Mouse (Mus musculus): Measurements from ENCODE around the gene Gas1. TPM values are rescaled to one million over a fixed set of nuclear protein-coding genes. Genes with fewer than 3 reads are reported as not detected.

The Gas1 gene
- total RNA-seq, 1 experiment from 2014 or later: not detected

DNA sequence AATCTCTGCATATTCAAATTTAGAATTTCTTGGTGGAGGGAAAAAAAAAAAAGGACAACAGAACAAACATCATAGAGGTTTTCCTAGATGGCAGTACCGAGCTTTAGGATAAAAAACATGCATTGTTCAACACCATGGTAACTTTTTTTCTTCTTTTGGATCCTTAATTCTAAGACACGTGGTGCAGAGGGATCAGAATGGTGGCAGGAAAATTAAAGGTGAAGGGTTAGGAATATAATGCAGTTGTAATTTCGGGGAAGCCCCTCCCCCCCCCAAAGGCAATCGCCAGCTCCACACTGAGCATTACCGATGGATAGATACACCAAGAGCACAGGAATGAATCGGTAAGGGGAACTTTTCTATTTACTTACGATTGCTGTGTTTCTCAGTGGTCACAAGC lies 2.2 kb downstream of the Gas1 start:
- no peak for ATAC-seq (ENCODE audit: extremely low read depth, insufficient number of reproducible peaks, low FRiP score, poor library complexity, severe bottlenecking)

DNA sequence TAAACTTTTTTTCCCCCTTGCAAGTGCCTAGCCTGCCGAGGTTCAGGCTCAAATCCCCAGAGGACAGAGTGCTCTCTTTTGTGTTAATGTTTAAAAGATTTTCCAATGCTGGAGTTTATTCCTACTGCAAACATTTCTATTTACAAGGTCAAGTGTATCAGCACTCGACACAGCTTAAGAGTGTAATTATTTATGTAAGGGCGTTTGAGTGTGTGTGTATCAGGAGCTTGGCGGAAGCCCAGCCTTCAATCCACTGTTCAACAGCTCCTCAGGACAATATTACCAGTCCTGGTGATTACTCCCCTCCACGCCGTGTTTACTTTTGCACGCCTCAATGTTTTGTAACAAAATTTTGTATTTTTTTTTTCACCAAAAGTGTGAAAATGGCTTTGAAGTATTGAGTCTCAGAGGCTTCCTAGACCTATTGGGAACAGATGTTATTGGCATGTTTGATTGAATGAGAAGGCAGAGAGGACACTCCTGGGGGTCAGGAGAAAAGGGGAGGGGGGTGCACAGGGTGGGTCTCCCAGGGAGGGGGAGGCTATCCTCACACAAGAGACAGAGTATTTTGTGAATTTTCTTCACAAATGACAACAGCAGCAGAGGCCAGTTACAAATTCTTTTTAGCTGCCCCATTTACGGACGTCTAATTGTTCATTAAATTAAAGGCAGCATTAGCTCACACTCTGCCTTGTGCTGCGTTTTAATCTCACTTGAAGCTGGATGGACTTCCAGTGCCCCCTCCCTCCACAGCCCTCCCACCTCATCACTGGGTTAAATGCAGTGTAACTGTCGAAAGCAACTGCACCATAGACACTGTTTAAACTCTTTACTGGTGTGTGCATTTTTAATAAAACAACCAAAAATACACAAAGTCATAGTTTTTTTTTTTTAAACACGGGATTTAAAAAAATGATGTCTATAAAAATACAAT lies 3.3 kb downstream of the Gas1 start:
- ATAC-seq (ENCODE audit: extremely low read depth, insufficient number of reproducible peaks, low FRiP score, poor library complexity, severe bottlenecking): no peak

DNA sequence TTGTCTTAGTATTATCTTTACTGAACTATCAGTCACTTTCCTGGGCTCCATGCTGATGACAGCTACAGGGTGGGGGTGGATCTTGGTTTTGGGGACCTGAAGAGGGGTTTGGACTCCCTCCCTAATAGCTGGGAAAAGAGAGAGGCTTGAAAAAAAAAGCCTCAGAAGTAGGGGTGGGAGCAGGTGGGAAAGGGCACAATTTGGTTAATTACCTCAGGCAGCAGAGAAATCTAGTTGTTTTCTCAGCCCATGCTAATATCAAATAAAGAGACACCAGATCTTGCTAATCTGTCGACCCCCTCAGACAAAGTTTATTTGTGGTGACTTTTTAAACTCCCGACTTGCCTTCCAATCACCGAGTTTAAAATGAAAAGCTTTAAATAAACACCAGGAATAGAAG lies 4.0 kb downstream of the Gas1 start:
- no peak for ATAC-seq (ENCODE audit: extremely low read depth, insufficient number of reproducible peaks, low FRiP score, poor library complexity, severe bottlenecking)

DNA sequence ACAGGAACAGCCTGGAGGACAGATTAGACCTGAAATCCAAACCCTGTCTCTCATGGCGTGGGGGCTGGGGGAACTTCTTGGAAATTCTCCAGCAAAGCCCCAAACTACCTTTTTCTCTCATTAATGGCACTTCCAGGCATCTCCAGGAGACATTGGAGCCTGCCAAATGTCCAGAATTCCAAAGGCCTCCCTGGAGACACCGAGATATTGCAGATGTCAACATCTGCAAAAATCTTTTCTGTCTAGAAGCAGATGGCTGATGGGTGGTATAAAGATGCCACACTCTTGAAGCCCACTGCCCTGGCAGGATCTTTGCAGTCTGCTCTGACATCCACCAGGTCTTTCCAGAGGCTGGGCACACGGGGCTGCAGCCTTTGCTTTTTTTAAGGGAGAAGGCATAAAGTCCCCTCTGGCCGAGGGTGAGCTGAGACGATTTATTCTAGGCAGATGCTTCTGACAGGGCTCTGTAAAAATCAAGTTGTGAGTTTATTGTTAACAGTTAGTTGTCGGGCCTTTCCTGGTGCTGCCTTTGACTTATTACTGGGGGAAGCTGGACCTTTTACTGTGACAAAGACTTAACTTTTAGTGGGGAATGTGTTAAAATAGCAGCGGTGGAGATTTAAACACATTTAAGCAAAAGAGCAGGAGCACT lies 4.7 kb downstream of the Gas1 start:
- ATAC-seq (ENCODE audit: extremely low read depth, insufficient number of reproducible peaks, low FRiP score, poor library complexity, severe bottlenecking): no peak

DNA sequence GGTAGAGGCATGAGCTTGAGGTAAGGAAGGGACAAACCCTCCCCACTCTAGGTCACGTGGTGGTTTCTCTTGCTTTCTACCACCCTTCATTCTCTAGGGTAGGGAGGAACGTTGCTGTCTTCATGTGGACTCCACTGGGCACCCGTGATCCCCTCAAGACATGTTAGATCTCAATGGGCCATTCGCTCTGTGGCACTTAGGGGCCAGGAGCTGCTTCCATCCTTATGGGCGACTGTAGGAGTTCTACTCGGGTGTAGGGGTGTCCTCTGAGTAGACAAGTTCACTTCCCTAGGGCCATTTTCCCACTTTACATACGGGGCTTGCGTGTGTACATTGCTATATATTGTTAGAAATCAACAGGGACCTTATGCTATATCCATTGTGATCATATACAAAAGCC lies 5.4 kb downstream of the Gas1 start:
- no peak for ATAC-seq (ENCODE audit: extremely low read depth, insufficient number of reproducible peaks, low FRiP score, poor library complexity, severe bottlenecking)

DNA sequence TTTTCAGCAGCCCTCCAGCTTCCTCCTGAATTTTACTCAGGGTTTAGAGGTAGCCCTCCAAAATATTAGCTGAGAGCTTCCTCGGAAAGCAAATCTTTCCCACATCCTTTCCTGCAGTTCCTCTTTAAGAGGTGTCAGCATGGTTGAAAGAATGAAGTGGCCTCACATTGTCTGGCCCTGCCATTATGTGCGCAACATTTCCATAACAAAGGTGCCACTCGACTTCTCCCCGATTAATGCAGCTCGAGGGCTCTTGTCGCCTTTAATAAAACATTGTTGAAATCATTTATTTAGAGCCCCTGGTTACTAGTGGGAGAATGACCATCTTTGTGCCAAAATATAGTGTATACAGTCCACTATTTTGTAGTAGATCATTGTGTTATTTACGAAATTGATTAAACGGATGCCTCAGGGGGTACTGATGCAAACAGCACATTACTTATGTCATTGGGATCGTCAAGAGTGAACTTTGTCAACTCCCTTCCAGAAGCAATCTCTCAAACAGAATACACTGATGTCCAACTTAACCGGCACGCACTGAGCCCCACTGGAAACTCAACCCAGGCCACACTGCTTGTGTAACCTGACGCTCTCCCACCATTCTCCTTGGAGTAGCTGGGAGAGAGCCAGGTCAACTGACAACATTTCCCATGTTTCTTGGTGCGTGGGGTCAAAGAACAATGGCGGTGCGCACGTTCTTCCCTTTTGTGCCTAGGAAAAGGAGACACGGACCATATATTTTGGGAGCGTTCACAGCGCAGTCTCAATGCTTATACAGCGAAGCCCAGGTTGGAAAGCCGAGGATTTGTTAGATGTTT lies 6.1 kb downstream of the Gas1 start:
- no peak for ATAC-seq (ENCODE audit: extremely low read depth, insufficient number of reproducible peaks, low FRiP score, poor library complexity, severe bottlenecking)

DNA sequence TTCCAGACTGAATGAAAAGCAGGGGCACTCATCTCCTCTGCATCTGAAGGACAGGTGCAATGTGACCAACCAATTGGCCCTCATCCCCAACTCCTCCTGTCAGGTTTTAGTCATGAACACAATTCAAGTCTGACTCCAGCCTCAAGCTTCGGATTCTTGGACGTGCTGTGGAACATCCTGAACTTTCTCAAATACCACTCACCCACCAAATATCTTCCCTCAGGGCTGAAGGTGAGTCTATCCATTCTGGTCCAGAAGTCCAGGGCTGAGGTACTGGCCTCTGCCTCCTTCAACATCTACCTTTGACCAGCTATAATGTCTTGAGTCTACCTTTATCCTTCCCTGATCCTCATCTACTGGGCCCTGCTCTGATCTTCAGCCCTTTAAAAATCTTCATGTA lies 8.1 kb downstream of the Gas1 start:
- ATAC-seq (ENCODE audit: extremely low read depth, insufficient number of reproducible peaks, low FRiP score, poor library complexity, severe bottlenecking): no peak

DNA sequence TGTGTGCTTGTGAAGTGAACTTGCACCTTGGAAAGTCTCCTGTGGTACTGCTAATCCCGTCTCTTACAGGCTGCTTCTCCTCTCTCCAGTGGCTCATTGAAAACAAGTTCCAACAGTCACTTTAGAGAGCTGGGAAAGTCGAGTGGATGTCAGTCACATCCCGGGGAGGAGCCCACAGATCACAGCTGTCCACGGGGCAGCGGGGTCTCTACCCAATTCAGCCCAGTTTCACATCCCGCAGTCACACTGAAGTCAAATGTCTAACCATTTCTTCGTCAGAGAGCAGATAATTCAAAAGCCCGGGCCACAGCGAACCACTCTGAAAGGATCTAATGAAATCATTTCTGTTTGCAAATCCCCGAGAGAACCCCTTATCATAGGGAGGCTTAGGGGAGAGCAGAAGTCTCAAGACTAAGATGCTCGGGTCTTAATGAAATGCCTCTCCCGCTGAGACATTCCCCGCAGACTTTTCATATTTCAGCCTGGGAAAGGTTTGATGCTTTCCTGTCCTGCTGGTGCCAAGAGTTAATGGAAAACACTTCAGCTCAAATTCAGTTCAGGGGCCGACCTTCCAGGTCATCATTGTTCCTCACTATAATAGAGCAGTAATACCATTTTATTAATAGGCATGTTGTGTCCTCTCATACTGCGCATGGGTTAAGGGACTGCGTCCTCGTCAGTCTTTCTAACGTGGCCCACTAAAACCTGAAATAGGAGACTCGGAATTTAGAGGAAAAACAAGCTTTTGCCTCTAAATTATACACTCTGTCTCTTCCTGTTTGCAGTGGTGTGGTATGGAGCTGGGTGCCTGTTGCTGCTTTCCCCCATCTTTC lies 20.7 kb downstream of the Gas1 start:
- no peak for ATAC-seq (ENCODE audit: extremely low read depth, insufficient number of reproducible peaks, low FRiP score, poor library complexity, severe bottlenecking)

DNA sequence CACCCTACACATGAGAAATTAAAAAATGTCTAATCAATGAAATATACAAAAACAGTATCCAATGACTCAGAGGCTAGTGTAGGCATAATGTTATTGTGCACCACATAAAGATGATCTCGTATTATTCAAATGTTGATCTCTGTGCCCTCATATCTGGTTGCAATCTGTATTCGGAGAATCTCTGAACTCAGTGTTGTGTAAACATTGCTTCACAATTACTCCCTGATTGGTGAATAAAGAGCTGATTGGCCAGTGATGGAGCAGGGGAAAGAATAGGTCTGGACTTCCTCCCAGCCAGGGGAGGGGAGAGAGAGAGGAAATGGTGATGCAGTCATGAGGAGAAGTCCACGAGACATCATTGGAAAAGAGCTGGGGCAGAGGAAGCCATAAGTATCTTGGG lies 23.0 kb downstream of the Gas1 start:
- no peak for ATAC-seq (ENCODE audit: extremely low read depth, insufficient number of reproducible peaks, low FRiP score, poor library complexity, severe bottlenecking)

DNA sequence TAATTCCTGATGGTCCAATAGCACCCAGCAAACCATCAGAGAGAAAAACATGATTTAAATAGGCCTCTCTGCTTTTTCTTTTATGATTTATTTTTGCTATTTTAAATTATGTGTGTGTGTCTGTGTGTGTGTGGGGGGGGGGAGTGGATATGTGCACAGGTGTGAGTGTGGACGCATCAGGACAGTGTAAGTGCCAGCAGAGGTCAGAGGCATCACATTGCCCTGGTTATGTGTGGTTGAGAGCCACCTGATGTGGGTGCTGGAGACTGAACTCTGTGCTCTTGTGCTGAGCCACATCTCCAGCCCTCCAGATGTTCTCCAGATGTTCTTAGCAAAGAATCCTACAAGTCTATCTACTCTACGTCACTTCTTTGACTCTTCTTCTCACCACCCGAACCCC lies 28.9 kb downstream of the Gas1 start:
- ATAC-seq (ENCODE audit: extremely low read depth, insufficient number of reproducible peaks, low FRiP score, poor library complexity, severe bottlenecking): no peak

DNA sequence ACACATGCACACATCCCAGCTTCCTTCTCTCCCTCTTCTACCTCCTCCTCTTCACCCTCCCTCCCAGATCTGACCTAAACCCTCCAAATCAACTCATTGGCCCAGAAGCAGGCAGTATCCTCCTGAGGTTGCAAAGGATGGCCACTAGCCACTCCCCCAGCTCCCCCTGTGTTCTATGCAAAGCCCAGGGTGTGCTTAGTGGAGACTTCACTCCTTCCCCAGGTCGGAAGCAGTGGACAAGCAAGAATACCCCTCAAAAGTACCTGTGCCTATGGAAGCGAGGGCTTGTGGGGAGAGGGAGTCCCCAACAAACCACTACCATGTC lies 29.3 kb downstream of the Gas1 start:
- no peak for ATAC-seq (ENCODE audit: extremely low read depth, insufficient number of reproducible peaks, low FRiP score, poor library complexity, severe bottlenecking)

DNA sequence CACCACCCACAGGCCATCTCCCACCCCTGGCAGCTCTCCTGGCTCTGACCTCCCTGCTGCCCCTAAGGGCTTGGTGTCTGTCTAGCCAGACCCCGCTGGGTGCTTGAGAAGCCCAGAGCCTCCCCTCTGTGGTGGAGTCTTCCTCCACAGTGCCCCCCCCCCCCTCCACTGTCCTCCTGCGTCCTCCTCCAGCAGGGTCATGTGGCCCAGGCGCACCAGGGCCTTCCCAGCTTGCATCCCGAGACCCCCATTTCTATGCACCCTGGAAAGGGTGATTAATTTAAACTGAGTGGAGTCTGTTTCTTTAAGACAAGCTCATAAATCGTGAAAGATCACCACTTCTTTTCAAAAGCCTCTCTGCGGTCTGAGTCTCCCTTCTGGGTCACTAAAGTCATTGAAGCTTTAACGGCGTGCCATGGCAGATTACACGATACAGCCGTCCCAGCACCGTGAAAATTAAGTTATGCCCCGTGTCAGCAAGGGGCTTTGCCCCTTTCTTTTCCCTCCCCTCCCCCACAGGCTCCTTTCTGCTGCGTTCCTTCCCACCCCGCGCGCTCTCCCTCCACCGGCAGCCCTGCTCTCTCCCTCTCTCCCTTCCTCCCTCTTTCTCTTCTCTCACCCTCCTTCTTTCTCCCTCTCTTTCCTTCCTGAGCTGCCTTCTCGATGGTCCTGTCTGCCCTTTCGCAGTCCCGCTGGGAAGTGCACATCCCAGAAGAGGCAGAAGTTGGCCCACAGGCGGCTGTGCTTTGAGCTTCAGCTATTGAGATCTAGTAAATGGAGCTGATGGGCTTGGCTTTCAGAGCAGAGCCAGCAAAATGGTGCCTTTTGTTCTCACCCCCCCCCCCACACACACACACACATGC lies 29.9 kb downstream of the Gas1 start:
- ATAC-seq (ENCODE audit: extremely low read depth, insufficient number of reproducible peaks, low FRiP score, poor library complexity, severe bottlenecking): no peak

DNA sequence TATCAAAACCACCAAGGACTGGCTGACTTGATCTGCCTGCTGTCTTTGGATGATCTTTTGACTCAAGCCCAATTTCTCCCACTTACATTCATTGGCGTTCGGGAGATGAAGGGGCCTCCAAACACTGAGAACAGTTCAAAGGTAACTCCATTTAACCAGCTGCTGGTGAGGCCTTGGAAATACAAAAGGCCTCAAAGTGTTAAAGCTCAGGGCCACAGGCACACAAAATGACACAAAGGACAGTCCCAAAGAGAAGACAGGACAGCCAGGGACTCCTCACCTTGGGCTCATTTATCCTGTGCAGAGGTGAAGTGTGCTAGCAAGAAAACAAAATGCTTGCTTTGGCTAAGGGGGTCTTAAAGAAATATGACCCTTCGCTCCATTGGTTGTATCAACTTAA lies 30.9 kb downstream of the Gas1 start:
- ATAC-seq (ENCODE audit: extremely low read depth, insufficient number of reproducible peaks, low FRiP score, poor library complexity, severe bottlenecking): no peak

DNA sequence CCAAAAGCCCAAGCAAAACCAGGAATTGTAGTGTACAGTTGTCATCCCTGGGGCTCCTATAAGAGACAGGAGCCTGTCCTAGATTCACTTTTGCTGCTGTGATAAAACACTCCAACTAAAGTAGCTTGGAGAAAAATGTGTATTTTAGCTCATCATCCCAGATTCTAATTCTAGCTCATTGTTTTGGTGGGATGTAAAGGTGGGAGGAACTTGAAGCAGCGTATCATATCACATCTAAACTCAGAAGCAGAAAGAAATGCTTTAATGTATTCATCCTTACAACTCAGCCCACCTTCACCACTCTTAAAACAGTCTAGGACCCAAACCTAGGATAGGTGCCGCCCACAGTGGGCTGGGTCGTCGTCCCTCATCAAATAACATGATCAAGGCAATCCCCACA lies 40.2 kb downstream of the Gas1 start:
- ATAC-seq (ENCODE audit: extremely low read depth, insufficient number of reproducible peaks, low FRiP score, poor library complexity, severe bottlenecking): no peak

DNA sequence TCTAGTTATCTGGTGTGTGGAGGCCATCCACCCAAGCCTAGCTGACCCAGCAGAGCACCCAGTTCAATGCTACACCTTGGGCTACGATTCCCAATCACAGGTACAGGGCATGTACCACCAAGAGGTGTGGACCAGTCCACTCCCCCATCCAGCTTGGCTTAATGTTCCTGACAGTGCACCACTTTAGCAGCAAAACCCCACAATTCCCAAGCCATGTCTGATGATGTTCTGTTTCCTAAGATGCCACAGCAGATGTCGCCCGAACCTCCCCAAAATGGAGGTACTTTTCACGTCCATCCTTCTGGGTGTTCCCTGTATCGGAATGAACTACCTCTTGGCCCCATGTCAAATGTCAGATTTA lies 42.7 kb downstream of the Gas1 start:
- ATAC-seq (ENCODE audit: extremely low read depth, insufficient number of reproducible peaks, low FRiP score, poor library complexity, severe bottlenecking): no peak

DNA sequence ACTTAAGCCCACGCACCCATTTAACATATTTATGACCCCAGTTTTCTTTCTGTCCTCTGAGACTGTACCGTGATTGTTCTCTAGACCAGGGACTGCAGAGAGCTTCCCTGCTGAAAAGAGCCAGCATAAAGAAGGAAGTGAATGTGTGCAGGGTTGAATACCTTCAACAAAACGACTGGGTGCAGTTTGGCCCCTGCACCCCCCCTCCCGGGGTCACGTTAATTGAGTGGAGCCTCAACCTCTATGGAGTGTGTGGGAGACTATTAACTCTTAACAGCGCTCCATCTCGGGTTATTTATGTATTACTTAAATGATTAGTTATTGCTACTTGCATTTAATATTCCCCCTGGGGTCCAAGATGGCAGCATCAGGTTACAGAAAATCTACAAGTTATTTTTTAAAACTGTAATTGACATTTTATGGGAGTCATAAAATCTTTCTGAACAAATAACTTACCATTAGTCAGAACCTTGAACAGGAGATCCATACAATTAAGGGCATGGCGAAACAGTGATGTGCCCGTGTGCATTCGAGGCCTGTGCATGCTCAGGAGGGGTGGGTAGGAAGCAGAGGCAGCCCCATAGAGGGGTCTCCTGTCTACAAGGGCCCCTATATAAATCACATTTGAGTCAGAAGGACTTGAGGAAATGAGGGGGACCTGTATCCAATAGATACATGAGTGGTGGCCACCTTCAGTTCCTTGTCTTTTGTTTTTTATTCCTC lies 43.3 kb downstream of the Gas1 start:
- no peak for ATAC-seq (ENCODE audit: extremely low read depth, insufficient number of reproducible peaks, low FRiP score, poor library complexity, severe bottlenecking)

DNA sequence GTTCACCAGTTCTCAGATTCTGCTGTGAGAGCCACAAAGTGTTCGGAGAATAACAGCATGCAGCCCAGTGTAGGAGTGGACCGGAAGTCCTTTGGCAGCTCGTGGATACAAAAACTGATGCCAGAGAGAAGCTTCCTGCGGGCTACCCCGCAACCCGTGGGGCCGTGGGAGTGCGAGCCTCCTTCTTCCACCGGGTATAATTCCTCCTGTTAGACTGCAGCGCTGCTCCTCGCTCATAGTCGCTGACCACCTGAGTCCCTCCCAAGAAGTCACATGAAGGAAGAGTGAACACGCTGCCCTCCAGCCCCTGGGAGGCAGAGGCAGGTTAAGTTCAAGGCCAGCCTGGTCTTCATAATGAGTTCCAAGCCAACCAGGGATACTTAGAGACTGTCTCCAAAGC lies 45.4 kb downstream of the Gas1 start:
- ATAC-seq (ENCODE audit: extremely low read depth, insufficient number of reproducible peaks, low FRiP score, poor library complexity, severe bottlenecking): no peak

DNA sequence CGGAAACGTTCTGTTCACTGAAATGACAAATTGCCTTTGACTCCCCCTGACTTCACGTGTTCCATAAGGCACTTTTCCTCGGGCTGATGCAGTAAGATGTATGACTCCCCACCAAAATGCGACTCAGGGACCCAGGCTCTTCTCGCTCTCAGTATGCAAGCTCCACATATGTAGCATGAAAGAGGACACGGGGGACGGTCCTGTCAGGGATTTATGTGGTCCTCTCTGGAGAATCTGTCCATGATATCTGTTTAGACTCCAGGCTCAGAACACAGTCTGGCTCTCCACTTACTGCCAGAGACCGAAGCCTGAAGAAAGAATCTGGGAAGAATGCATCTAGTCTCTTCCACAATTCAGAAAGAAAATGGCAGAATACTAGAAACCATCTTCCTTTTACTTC lies 47.6 kb downstream of the Gas1 start:
- no peak for ATAC-seq (ENCODE audit: extremely low read depth, insufficient number of reproducible peaks, low FRiP score, poor library complexity, severe bottlenecking)
